Mouse (Mus musculus) ovary, adult 18-20 months (tissue): ENCODE measurements around the gene Pcdh11x.
"Not testable (repeated sequence)": the region's sequence is repeated elsewhere in the genome, so short reads cannot be mapped to it uniquely, and the experiment has no call there.

ENCODE experiments used
- DNase-seq: peaks from one replicate; pipeline ENCODE4 v3.0.0; 2022; ENCODE audit warnings: low spot score, mixed read lengths

The Pcdh11x gene

GRCm38 (mm10) chrX:120290011-120290899 lies at the start of gene Pcdh11x:
Pcdh11x (plus strand) TSS chrX:120290259.
- DNase-seq = no peak

- DNase-seq = no peak
Observed at GRCm38 (mm10) chrX:120260089-120260488, 30.0 kb upstream of the Pcdh11x start.

- no peak for DNase-seq
Observed at GRCm38 (mm10) chrX:120285522-120285921, 4.5 kb upstream of the Pcdh11x start.

- no peak for DNase-seq
Observed at GRCm38 (mm10) chrX:120287502-120287901, 2.6 kb upstream of the Pcdh11x start.

GRCm38 (mm10) chrX:120290900-120291280 lies 831 bp downstream of the Pcdh11x start:
- DNase-seq = no peak

GRCm38 (mm10) chrX:120291696-120292095 lies 1.6 kb downstream of the Pcdh11x start:
- DNase-seq = no peak

- DNase-seq = no peak
Observed at GRCm38 (mm10) chrX:120292832-120293750, 3.0 kb downstream of the Pcdh11x start.

- DNase-seq = no peak
Observed at GRCm38 (mm10) chrX:120301469-120302175, 11.6 kb downstream of the Pcdh11x start.

- DNase-seq = not testable (repeated sequence)
Observed at GRCm38 (mm10) chrX:120312995-120313394, 22.9 kb downstream of the Pcdh11x start, which contains the start of gene H2afb3. H2afb3 (minus strand) TSS chrX:120313095.

GRCm38 (mm10) chrX:120466225-120466624 lies 176.2 kb downstream of the Pcdh11x start:
- DNase-seq = no peak

- DNase-seq = no peak
Observed at GRCm38 (mm10) chrX:120486428-120486827, 196.4 kb downstream of the Pcdh11x start.

GRCm38 (mm10) chrX:120524986-120525385 lies 234.9 kb downstream of the Pcdh11x start:
- no peak for DNase-seq

GRCm38 (mm10) chrX:120599309-120599708 lies 309.2 kb downstream of the Pcdh11x start:
- no peak for DNase-seq

- no peak for DNase-seq
Observed at GRCm38 (mm10) chrX:120618460-120618859, 328.4 kb downstream of the Pcdh11x start.

GRCm38 (mm10) chrX:120670236-120670635 lies 380.2 kb downstream of the Pcdh11x start:
- DNase-seq = not testable (repeated sequence)

- no peak for DNase-seq
Observed at GRCm38 (mm10) chrX:120734144-120734543, 444.1 kb downstream of the Pcdh11x start.

GRCm38 (mm10) chrX:120735792-120736191 lies 445.7 kb downstream of the Pcdh11x start:
- no peak for DNase-seq

GRCm38 (mm10) chrX:120944556-120944955 lies 654.5 kb downstream of the Pcdh11x start:
- no peak for DNase-seq
